Mouse (Mus musculus): ENCODE data around the gene Dqx1. TPM values are rescaled to one million over a fixed set of nuclear protein-coding genes. Genes with fewer than 3 reads are reported as not detected.
A peak's percentile ranks its signal among the peaks of the same experiment; 100 is the strongest.

The Dqx1 gene
- polyA plus RNA-seq, 2 experiments from 2014 or later, result 1.5 to 1.6 TPM

DNA sequence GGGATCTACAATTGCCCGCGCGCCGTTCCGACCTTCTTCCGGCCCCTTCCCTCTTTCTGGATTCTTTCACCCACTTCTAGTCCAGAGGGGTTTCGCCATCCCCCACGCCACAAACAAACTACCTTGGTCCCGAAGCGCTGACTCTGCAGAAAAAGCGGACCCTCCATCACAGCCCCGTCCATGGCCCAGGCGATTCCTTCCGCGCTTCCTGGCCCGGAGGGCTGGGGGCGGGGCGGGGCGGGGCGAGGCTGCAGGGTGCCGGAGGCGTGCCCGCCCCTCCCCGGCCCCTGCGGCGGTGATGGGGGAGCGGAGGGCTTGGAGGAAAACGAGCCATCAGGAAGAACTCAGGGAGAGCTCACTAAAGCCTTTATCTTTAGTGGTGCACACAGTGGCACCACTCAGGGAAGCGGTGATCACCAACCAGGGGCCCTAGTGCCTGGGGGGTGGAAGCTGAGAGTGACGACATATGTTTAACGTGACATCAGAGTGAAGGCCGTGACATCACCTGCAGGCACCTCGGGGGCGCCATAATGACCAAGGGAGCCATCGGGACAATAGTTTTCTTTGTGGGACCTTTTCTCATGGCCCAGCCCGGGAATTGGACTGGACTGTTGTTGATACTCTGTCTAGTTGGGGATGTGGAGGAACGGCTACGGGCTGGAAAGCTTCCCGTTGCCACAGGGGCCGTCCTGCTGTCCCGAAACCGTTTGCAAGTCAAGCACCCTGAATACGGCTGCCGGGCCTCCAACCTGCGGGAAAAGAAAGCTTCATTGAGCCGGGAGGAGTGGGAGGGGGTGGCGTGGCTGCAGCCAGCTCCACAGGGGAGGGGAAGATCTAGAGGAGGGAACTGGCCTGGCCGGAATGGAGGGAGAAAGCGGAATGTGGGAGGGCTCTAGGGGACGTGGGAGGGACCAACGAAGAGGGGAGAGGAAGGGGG is 24.1 kb upstream of the Dqx1 start, which contains the start of the genes Dok1 and Loxl3:
Dok1 (minus strand) TSS at position 223 of the 937 bp plus-strand sequence.
Loxl3 (plus strand) TSS at position 925 of the 937 bp plus-strand sequence.
- ATAC-seq, result peak; percentile 66

DNA sequence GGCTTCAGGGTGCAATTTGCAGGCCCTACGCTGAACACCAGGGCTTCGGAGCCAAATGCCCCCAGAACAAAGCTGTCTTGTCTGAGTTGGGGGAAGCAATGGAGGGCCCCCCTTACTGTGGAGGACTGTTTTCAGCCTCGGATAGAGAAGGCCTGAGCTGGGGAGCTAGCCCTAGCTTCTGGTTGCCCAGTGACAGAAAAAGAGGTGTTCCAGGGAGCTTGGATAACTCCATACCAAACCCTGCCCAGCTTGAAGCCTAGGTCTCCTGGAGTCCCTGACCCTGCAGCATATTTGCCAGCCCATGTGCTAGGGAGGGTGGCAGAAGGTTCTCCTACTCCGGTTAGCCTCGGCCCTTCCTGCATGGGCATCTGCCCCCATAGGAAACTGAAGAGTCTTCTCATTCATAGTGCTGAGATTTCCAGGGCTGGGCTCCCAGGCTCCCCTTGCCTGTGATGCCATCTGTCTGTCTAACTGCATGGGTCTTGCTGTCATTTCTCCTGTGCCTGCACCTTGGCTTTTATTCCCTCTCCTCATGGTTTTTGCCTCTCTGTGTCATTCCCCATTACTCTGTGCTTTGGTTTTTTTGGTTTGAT is 23.1 kb upstream of the Dqx1 start:
- ATAC-seq, result no peak

DNA sequence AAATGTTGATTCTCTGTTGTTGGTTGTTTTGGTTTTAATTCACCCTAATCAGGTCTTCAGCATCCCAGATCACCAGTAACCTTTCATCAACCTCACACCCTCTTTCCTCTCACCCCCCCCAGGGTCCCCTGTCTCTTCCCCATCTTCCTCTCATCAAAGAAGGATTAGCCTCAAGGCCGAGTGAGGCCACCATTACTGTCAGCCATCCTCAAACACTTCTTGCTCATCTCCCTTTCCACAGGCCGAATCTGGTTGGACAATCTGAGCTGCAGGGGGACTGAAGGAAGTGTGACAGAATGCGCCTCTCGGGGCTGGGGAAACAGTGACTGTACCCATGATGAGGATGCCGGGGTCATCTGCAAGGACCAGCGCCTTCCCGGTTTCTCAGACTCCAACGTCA is 20.5 kb upstream of the Dqx1 start:
- ATAC-seq, result no peak

DNA sequence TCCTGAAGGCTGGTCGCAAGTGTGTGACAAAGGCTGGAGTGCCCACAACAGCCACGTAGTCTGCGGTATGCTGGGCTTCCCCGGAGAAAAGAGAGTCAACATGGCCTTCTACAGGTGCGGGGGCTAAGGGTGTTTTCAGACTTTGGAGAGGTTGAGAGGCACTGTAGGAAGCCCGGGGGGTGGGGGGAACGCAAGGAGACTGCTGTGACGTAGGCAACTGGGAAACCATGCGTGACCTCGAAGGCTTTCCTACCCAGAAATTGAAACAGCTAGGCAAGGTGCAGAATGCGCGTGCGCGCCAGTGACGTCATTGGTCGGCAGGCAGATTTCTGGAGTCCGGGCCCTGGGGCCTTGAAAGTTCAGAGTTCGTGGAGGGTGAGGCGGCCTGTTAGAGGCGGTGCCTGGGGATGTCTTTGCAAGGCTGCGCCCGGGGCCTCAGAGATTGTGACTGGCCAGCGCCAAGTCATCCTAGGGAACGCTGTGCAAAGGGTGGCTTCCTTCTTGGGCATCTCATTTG is 19.1 kb upstream of the Dqx1 start:
- peak; percentile 84 for ATAC-seq

DNA sequence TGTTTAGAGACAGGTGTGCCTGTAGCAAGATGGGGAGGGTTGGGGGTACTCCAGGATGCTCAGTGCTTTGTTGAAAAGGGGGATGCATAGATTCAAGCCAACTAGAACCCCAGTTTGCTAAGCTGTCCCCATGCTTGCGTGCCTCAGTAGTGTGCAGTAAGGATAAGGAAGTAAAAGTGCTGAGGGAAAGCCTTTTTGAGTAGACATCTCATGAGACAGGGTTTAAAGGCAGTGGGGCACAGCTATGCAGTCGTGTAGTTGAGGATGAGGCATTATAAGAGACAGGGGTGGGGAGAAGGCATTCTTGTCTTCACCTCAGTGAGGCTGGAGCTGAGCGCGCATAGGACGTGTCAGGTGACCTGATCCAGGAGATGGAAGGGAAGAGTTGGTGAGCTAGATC is 17.0 kb upstream of the Dqx1 start:
- no peak for ATAC-seq

DNA sequence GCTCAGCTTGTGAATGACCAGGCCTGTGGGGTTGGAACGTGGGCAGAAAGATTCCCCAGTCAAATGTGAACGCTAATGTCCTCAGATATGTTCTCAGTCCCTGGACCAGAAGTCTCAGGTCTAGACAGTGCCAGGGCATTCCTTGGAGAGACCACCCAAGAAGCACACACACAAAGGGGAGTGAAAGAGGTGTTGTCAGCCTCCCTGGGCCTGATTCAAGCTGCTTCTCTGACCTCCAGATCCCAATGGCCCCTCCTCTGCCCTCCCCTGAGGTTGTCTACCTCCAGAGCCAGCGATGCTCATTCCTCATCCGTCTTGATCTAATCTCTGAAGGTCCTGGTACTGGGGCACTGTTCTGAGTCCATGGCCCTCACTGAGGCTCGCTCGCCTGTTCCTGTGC is 14.1 kb upstream of the Dqx1 start:
- ATAC-seq, result no peak

DNA sequence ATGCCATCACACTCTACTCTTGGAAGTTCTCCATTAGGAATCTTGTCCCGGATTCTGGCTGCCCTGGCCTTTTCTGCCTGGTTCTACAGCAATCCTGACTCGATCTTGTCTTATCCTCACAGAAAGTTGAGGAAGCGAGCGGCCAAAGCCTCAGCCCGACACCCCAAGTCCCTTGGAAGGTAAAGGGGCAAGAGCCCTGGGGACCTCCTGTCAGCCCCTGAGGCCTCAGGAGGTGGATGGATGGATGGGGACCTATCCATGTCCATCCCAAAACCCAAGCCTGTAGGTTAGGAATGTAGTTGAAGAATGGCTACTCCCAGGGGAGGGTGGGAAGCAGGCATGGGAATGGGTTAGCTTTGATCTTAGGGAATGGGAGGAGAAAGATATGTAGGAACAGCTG is 13.7 kb upstream of the Dqx1 start:
- no peak for ATAC-seq

DNA sequence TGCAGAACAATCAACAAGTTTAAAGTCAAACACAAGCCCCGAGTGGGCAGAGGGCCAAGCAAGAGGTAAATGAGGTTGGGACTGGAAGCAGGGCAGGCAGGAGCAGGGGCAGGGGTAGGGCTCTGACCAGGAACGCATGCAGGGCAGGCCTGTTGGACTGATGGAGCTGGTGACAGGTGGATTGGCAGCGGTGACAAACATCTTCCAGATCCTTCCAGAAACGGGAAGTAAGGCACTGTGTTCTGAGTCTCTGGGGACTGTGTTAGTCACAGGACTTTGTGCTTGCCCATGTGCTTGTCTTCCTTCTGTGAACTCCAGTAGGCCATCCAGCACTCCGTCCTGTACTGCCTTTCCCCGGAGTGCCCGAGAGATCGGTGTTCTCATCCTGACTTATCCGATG is 12.9 kb upstream of the Dqx1 start:
- no peak for ATAC-seq

DNA sequence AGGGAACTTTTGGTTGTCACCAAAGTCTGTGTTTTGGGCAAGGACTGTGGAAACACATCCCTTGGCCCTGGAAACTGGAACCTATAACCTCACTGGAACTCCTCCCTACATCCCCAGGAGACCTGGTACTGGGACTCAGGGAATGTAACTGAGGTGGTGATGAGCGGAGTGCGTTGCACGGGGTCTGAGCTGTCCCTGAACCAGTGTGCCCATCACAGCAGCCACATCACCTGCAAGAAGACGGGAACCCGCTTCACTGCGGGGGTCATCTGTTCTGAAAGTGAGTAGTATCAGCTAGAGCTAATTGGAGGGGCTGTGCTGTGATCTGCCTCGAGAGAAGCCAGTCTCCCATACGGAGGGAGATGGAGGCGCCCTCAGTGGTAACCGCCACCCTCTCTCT is 8.3 kb upstream of the Dqx1 start:
- ATAC-seq, result no peak

DNA sequence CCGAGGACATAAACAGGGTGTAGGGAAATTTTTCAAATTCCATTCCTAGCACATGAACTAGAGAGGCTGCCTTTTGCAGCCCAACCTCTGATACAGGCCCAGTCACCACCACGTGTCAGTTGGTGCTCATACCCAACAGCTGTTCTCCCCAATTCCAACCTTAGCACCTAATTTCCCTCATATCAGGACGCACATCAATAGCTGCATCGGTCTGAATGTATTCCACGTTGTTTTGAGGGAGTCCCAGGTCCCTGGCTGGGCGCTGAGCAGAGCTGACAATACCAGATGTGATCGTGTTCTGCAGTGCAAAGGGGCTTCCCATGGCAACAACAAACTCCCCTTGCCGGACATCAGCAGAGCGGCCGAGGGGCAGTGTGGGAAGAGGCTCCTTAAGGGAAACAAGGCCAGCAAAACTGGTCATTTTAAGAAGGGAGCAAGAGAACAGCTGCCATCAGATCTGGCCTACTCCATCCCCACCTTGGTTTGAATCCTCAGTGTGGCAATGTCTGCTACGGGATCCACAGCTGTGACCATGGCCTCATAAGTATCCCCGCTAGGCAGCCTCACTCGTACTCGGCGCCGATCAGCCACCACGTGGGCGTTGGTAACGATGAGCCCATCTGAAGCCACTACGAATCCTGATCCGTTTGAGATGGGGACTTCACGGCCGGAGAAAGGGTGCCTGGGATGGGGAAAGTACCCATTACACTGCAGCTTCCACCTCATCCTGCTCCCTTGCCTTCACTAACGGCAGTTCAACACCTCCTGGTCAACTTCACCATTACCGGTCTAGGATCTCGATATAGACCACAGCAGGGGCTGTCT is 4.3 kb upstream of the Dqx1 start:
- ATAC-seq, result peak; percentile 9

DNA sequence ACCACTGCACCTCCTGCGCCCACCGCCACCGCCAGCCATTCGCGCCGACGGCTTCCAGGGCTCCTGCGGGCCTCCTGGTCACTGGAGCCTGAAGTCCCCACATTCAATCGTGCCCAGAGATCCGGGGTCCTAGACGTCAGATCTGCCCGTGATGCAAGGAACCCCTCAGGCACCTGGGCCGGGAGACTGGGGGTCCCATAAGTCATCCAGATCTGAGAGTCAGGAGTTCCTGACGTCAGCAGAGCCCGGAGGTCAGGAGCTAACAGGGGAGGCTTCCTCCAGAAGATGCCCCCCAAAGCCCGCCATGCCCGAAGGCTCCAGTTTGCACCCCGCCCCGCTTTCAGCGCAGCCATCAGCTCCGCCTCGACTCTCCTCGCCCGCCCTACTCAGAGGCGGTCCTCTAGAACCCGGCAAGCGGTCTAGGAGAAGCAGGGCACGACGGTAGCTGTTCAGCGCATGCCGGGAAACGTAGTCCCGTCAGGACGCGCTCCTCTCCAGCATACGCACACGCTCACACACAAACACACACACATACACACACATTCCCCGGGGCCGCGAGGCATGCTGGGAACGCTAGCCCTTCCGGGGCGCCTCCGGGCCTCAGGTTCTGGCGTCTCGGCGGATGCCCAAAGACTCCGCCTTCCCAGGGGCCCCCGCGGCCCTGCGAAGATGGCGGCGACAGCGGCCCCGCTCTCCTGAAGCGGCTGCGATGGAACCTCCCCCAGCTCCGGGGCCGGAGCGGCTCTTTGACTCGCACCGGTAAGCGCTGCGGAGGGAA is 3.4 kb upstream of the Dqx1 start, which contains the start of gene Aup1:
Aup1 (plus strand) TSS at position 448 of the 778 bp plus-strand sequence.
- peak; percentile 94 for ATAC-seq

DNA sequence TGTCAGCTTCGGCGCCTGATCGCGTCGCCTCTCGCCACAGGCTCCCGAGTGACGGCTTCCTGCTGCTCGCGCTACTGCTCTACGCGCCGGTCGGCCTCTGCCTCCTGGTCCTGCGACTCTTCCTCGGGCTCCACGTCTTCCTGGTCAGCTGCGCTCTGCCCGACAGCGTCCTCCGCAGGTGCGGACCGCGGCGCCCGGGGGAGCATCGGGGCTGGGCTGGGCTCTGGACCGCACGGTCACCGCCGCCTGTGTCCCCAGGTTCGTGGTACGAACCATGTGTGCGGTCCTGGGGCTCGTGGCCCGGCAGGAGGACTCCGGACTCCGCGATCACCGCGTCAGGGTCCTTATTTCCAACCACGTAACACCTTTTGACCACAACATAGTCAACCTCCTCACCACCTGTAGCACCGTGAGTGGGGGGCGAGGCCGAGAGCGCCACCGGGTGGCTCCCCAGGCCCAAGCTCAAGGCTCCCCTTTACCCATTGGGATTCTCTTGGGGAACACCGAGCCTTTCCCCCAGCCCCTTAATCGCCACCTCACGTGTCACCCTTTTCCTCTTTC is 2.7 kb upstream of the Dqx1 start, which contains the start of gene Htra2:
Htra2 (minus strand) TSS at position 403 of the 561 bp plus-strand sequence.
- peak; percentile 7 for ATAC-seq

DNA sequence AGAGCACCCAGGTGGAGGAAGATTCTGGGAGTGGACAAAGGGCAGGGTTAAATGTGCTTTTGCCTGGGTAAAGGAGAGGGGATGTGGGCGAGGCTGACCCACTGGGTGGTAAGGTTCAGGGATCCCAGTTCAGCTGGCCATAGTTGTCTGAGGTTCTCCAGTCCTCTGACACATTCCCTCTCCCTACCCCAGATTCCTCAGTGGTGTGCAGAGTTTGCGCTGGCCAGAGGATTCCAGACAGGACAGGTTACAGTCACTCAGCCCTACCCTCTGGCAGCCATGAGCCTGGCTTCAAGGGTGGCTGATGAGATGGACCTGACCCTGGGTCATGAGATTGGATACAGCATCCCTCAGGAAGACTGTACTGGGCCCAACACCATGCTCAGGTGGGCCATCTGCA is 1.1 kb downstream of the Dqx1 start:
- ATAC-seq, result no peak

DNA sequence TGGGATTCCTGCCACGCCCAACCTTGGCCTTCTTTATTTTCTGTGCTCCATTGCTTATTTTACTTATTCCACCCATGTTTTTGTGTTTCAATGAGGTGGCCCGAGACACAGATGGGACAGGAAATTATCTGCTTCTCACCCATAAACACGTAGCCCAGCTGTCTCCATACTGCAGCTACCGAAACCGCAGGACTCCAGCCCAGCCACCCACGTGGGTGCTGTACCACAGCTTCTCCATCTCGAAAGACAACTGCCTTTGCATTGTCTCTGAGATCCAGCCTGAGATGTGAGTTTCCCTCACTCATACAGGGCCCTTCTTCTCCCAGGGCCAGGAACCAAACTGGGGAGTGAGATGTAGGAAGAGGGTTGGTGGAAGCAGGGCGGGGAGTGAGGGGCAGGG is 8.4 kb downstream of the Dqx1 start:
- ATAC-seq, result peak; percentile 41

DNA sequence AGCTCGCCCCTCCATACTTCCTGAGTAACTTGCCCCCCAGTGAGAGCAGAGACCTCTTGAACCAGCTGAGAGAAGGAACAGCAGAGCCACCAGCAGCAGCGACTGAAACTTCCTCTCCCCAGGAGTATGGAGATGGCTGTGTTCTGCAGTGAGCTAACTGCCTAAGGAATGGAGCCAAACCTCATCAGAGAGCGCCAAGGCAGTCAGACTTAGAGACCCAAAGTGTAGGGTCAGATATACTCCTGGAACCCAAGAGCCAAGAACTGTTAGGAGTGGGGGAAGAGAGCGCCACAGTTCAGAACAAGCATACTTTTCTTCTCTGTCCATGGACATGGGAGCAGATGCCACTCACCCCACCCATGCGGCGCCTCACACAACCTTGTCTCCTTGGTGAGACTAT is 8.8 kb downstream of the Dqx1 start:
- no peak for ATAC-seq

DNA sequence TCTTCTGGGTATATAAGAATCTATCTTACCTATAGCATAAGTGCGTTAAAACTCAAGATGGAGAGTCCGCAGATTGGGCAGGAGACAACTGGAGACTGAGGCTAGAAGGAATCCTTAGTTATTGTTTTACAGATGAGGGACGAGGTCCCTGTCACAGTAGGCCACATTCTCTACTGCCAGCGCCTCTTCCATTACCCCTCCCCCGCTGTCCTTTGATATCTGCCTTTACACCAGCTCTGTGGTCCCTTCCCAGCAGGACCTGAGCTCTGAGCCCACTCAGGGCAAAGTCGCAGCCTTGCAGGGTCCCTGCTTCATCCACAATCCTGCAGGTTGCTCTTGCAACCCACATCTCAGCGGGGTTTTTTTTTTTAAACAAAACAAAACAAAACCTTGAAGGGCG is 10.6 kb downstream of the Dqx1 start:
- no peak for ATAC-seq

DNA sequence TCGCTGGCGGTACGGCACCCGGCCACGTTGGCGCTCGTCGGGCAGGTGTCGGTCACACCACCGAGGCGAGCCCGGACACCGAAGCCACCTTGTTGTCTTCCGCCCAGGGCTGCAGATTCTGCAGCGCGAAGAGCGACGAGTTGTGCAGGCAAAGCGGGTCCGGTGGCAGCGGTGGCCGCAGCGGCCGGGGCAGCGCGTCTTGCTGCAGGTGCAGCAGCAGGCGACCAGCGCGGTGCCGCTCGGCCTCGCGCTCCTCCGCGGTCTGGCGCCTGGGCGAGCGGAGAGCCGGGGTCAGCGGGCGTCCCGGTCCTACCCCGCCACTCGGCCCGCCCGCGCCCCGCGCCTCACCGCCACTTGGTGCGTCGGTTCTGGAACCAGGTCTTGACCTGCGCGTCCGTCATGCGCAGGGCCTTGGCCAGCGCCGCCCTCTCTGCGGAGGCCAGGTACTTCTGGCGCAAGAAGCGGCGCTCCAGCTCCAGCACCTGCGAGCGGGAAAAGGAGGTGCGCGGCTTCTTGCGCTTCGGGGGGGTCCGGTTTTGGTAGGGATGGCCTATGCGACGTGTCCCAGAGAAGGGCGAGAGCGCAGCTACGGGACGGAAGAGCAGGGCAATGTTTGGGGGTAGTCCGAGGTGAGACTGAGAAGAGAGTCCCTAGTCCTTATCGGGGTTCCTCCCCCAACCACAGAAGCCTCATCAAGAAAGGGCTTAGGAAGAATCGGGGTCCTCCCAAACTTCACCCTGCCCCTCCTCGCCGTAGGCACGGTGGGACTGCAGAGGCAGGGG is 11.3 kb downstream of the Dqx1 start:
- ATAC-seq, result no peak

DNA sequence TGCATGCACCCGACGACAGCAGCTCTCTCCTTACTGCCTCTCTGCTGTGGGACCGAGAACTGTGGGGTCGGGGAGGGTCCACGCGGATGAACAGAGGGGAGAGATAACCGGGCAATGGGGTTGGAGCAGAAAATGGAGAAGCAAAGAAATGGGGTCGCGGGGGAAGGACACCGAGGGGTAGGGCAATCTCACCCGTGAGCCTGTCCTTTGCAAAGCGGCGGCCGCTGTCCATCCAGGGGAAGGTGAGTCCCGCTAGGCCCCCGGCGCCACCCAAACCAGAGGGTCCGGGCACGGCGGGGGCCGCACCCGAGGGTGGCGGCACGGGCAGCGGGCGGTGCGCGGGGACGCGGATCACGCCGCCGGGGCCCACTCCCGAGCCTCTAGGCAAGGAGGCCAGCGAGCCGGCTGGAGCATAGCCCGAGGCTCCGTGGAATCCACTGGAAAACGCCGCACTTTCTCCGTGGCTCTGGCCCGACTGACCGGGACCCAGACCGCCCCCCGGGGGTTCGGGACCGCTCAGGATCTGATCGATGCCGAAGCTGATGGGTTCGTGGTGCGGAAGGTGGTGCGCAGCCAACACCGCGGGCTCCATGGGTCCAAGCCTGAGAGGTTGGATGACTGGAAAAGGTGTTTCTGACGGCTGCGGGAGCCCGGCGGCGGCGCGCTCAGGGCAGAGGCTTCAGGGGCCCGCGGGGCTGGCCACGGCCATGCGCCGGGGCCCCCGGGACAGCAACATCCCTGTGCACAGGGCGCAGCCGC is 12.0 kb downstream of the Dqx1 start:
- no peak for ATAC-seq

DNA sequence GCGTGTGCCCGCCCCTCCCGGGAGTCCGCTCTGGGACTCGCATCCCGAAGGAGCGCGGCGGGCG is 12.4 kb downstream of the Dqx1 start, which contains the start of gene Tlx2:
Tlx2 (minus strand) TSS at position 47 of the 64 bp plus-strand sequence.
- ATAC-seq, result no peak
